Mouse (Mus musculus): ENCODE measurements around the gene Tcf3. TPM values are rescaled to one million over a fixed set of nuclear protein-coding genes. Genes with fewer than 3 reads are reported as not detected.

Tcf3 gene
- total and polyA plus RNA-seq, 3 experiments: 146 to 223 (median 207) TPM

DNA sequence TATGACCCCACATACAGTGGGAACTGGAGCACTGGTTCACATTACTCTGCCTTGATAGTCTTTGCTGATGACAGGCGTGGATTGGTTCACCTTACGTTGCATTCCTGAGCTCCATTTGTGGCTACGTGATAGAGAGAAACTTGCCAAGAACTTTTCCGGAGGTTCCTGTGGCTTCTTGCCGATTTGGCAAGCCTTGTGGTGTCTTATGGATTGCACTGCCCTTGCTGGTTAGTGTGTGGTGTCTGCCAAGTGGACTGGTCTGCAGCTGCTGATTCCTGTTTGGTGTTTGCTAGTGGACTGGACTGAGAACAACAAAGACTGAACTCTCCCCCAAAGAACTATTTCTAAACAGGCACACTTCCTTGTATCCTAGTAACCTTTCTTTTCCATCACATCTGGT, 21.3 kb upstream of the Tcf3 start:
- Histone ChIP-seq H3K36me3 (replicated peaks in 1 of 2; ENCODE audit: control insufficient read depth in 1 of 2, insufficient read depth in 1 of 2, low read length in 1 of 2) (no peaks in the 10 kb centered on the region), H3K27me3 (replicated peaks) (peaks cover 34% of the 10 kb centered on the region), H3K27ac (ENCODE audit: insufficient read depth, low read depth) (no peak overlapping the region), H3K4me3 (replicated peaks in 1 of 3; ENCODE audit: low read depth in 2 of 3, low read length in 2 of 3, poor library complexity in 1 of 3) (no peak overlapping the region), H3K9ac (ENCODE audit: insufficient read depth, low read depth) (no peak overlapping the region), H3K4me1 (ENCODE audit: control insufficient read depth in 1 of 2, insufficient read depth in 2 of 2) (peaks cover 0 to 6% of the 10 kb centered on the region in 2 experiments; a peak in 3 of 4 replicates), H3K9me3 (replicated peaks; ENCODE audit: low read length) (peaks cover 5% of the 10 kb centered on the region), H3K4me2 (ENCODE audit: insufficient read depth, low read depth, poor library complexity, severe bottlenecking) (no peak overlapping the region), H3K79me2 (replicated peaks; ENCODE audit: control insufficient read depth, extremely low read depth, insufficient read depth, poor library complexity, severe bottlenecking) (no peaks in the 10 kb centered on the region)
- dilution Hi-C loops (cut with MboI; ENCODE audit: extremely low pct_ligation_motif_present, extremely low pct_unique_long_range_greater_than_20kb, low sequenced_read_pairs) (no loop called here), in situ Hi-C loops (cut with MboI; ENCODE audit: low pct_ligation_motif_present, low pct_unique_long_range_greater_than_20kb, low sequenced_read_pairs) (no loop called here)
- no peak for TF ChIP-seq UBTF (IDR thresholded peaks at IDR 0.05; ENCODE audit: low read depth, low read length)
- TF ChIP-seq SIN3A (IDR thresholded peaks at IDR 0.05; ENCODE audit: low read length): no peak
- no peak for TF ChIP-seq CHD2 (IDR thresholded peaks at IDR 0.05; ENCODE audit: low read length)
- no peak for TF ChIP-seq E2F4 (IDR thresholded peaks at IDR 0.05; ENCODE audit: insufficient replicate concordance, low read depth, low read length)
- no peak for TF ChIP-seq TCF12 (IDR thresholded peaks at IDR 0.05; ENCODE audit: low read depth, low read length)
- TF ChIP-seq POLR2A (IDR thresholded peaks at IDR 0.05; ENCODE audit: low read depth, low read length): no peak
- TF ChIP-seq ZMIZ1 (IDR thresholded peaks at IDR 0.05; ENCODE audit: low read depth, low read length): no peak
- no peak for TF ChIP-seq EP300 (IDR thresholded peaks at IDR 0.05; ENCODE audit: low read length)
- no peak for TF ChIP-seq RCOR1 (conservative IDR thresholded peaks at IDR 0.05; ENCODE audit: low read depth, low read length)
- TF ChIP-seq ZNF384 (IDR thresholded peaks at IDR 0.05; ENCODE audit: low read depth, low read length): no peak
- TF ChIP-seq NRF1 (IDR thresholded peaks at IDR 0.05; ENCODE audit: low read depth, low read length): no peak
- no peak for TF ChIP-seq CTCF (conservative IDR thresholded peaks at IDR 0.05 in 1 of 2, IDR thresholded peaks at IDR 0.05 in 1 of 2; ENCODE audit: low read depth in 2 of 2, low read length in 2 of 2)
- TF ChIP-seq GABPA (IDR thresholded peaks at IDR 0.05; ENCODE audit: insufficient replicate concordance, low read depth, low read length): no peak
- TF ChIP-seq TBP (conservative IDR thresholded peaks at IDR 0.05; ENCODE audit: low read depth, low read length): no peak
- TF ChIP-seq HCFC1 (IDR thresholded peaks at IDR 0.05; ENCODE audit: low read depth, low read length): no peak
- no peak for DNase-seq (ENCODE audit: extremely low read depth)

- in situ Hi-C loops (cut with MboI; ENCODE audit: low pct_ligation_motif_present, low pct_unique_long_range_greater_than_20kb, low sequenced_read_pairs): no loop called here
- H3K27me3 ChIP-seq (replicated peaks): peaks cover 40% of the 10 kb centered on the region
- dilution Hi-C loops (cut with MboI; ENCODE audit: extremely low pct_ligation_motif_present, extremely low pct_unique_long_range_greater_than_20kb, low sequenced_read_pairs): no loop called here
- H3K9ac ChIP-seq (ENCODE audit: insufficient read depth, low read depth): no peak overlapping the region
- H3K4me3 ChIP-seq (replicated peaks in 1 of 3; ENCODE audit: low read depth in 2 of 3, low read length in 2 of 3, poor library complexity in 1 of 3): no peak overlapping the region
- peaks cover 5% of the 10 kb centered on the region for H3K9me3 ChIP-seq (replicated peaks; ENCODE audit: low read length)
- H3K79me2 ChIP-seq (replicated peaks; ENCODE audit: control insufficient read depth, extremely low read depth, insufficient read depth, poor library complexity, severe bottlenecking): no peaks in the 10 kb centered on the region
- H3K4me1 ChIP-seq (ENCODE audit: control insufficient read depth in 1 of 2, insufficient read depth in 2 of 2): peaks cover 0 to 6% of the 10 kb centered on the region in 2 experiments; a peak in 2 of 4 replicates
- no peak for DNase-seq (ENCODE audit: extremely low read depth)
- H3K36me3 ChIP-seq (replicated peaks in 1 of 2; ENCODE audit: control insufficient read depth in 1 of 2, insufficient read depth in 1 of 2, low read length in 1 of 2): no peaks in the 10 kb centered on the region
- H3K4me2 ChIP-seq (ENCODE audit: insufficient read depth, low read depth, poor library complexity, severe bottlenecking): no peak overlapping the region
- H3K27ac ChIP-seq (ENCODE audit: insufficient read depth, low read depth): no peak overlapping the region
- TF ChIP-seq MEF2A (IDR thresholded peaks at IDR 0.05; ENCODE audit: borderline replicate concordance, low read depth, low read length): no peak
- no peak for TF ChIP-seq IRF4 (IDR thresholded peaks at IDR 0.05; ENCODE audit: low read depth, low read length)
- no peak for TF ChIP-seq SMC3 (IDR thresholded peaks at IDR 0.05; ENCODE audit: low read depth, low read length)
- TF ChIP-seq USF2 (conservative IDR thresholded peaks at IDR 0.05; ENCODE audit: low read depth, low read length): no peak
- no peak for TF ChIP-seq CHD2 (IDR thresholded peaks at IDR 0.05; ENCODE audit: low read length)
- no peak for TF ChIP-seq UBTF (IDR thresholded peaks at IDR 0.05; ENCODE audit: low read depth, low read length)
- no peak for TF ChIP-seq USF1 (IDR thresholded peaks at IDR 0.05; ENCODE audit: low read depth, low read length)
- no peak for TF ChIP-seq NELFE (IDR thresholded peaks at IDR 0.05; ENCODE audit: low read depth, low read length)
- TF ChIP-seq BHLHE40 (IDR thresholded peaks at IDR 0.05; ENCODE audit: low read depth, low read length): no peak
- no peak for TF ChIP-seq ELF1 (IDR thresholded peaks at IDR 0.05; ENCODE audit: low read depth, low read length)
- TF ChIP-seq MAFK (IDR thresholded peaks at IDR 0.05; ENCODE audit: insufficient replicate concordance, low read length): no peak
- no peak for TF ChIP-seq TBP (conservative IDR thresholded peaks at IDR 0.05; ENCODE audit: low read depth, low read length)
Measured at GRCm38 (mm10) chr10:80453601-80454000, 20.2 kb upstream of the Tcf3 start.

Measured in CH12.LX (cell line).